33 mouse cellular contexts compared by ENCODE assay signal in genomic region chr19:44493128-44493527, GRCm38 (mm10). TPM values are rescaled to one million over a fixed set of nuclear protein-coding genes. Genes with fewer than 3 reads are reported as not detected.
DNase-seq lines count a peak whose midpoint lies in the region; ATAC-seq and TF ChIP-seq lines count a peak whose summit lies in the region.
"Had no signal": no experiment of that assay in that cellular context is flagged by ENCODE, and none has a peak within 500 bp of the region (broad histone marks: within the 10 kb centered on the region; RNA-seq: fewer than 3 reads in every experiment).

Gene Wnt8b, plus strand, starts transcription at chr19:44493472.

- no peak for ATAC-seq in forebrain, embryonic 12.5 days (ENCODE audit: low FRiP score)
- no peak for ATAC-seq in forebrain, embryonic 15.5 days (replicated peaks)
- no peak for ATAC-seq in midbrain, embryonic 12.5 days (ENCODE audit: low FRiP score, low read depth)
- ATAC-seq in midbrain, postnatal 0 days (ENCODE audit: low FRiP score) = no peak
- ATAC-seq in forebrain, embryonic 14.5 days = no peak
- ATAC-seq: activated CD4-positive, CD25-positive, alpha-beta regulatory T cell, adult 4 months; CD4-positive, CD25-positive, alpha-beta regulatory T cell, adult 4 months had no signal

- H3K4me2 ChIP-seq in forebrain, embryonic 12.5 days = peak within 1 kb of the TSS; percentile 37
- H3K4me2 ChIP-seq in forebrain, embryonic 15.5 days (replicated peaks) = no peak within 1 kb of the TSS
- H3K4me2 ChIP-seq in midbrain, embryonic 12.5 days (replicated peaks) = peak within 1 kb of the TSS; percentile 22; the same call in 1 of the 2 replicates
- H3K4me2 ChIP-seq in midbrain, postnatal 0 days (ENCODE audit: low read depth, low read length, poor library complexity, severe bottlenecking) = no peak within 1 kb of the TSS
- 0 out of 2 replicates have a peak within 1 kb of the TSS, but pooled peaks have one; percentile 13 for H3K4me2 ChIP-seq in forebrain, embryonic 14.5 days (ENCODE audit: low read length)
- H3K4me2 ChIP-seq: embryonic facial prominence, embryonic 13.5 days; heart, embryonic 11.5 days; hindbrain, embryonic 12.5 days; hindbrain, embryonic 15.5 days had no signal

- peak within 1 kb of the TSS; percentile 79 for H3K27ac ChIP-seq in forebrain, embryonic 12.5 days
- H3K27ac ChIP-seq in forebrain, embryonic 15.5 days (replicated peaks) = no peak within 1 kb of the TSS
- H3K27ac ChIP-seq in midbrain, embryonic 12.5 days (replicated peaks) = no peak within 1 kb of the TSS
- H3K27ac ChIP-seq in midbrain, postnatal 0 days (ENCODE audit: low read depth, low read length) = no peak within 1 kb of the TSS
- H3K27ac ChIP-seq in forebrain, embryonic 14.5 days (ENCODE audit: low read depth, low read length) = no peak within 1 kb of the TSS
- H3K27ac ChIP-seq: embryonic facial prominence, embryonic 10.5 days; embryonic facial prominence, embryonic 13.5 days; gastrocnemius, adult 2 months; hindbrain, embryonic 12.5 days; hindbrain, embryonic 15.5 days had no signal

- H3K9ac ChIP-seq in forebrain, embryonic 12.5 days = peak within 1 kb of the TSS; percentile 39
- H3K9ac ChIP-seq in forebrain, embryonic 15.5 days (replicated peaks) = no peak within 1 kb of the TSS
- no peak within 1 kb of the TSS for H3K9ac ChIP-seq in midbrain, embryonic 12.5 days (replicated peaks)
- no peak within 1 kb of the TSS for H3K9ac ChIP-seq in midbrain, postnatal 0 days (replicated peaks; ENCODE audit: low read length, poor library complexity, severe bottlenecking)
- H3K9ac ChIP-seq in forebrain, embryonic 14.5 days (ENCODE audit: low read length) = peak within 1 kb of the TSS; percentile 4; the same call in 1 of the 2 replicates
- H3K9ac ChIP-seq: embryonic facial prominence, embryonic 13.5 days; hindbrain, embryonic 12.5 days; hindbrain, embryonic 15.5 days had no signal

- H3K9me3 ChIP-seq in forebrain, embryonic 12.5 days = no peaks in the 10 kb centered on the region
- no peaks in the 10 kb centered on the region for H3K9me3 ChIP-seq in forebrain, embryonic 15.5 days
- no peaks in the 10 kb centered on the region for H3K9me3 ChIP-seq in midbrain, embryonic 12.5 days
- no peaks in the 10 kb centered on the region for H3K9me3 ChIP-seq in midbrain, postnatal 0 days (ENCODE audit: low read length)
- no peaks in the 10 kb centered on the region for H3K9me3 ChIP-seq in forebrain, embryonic 14.5 days (replicated peaks; ENCODE audit: control insufficient read depth, low read length)
- H3K9me3 ChIP-seq: embryonic facial prominence, embryonic 10.5 days; embryonic facial prominence, embryonic 13.5 days; hindbrain, embryonic 12.5 days; hindbrain, embryonic 15.5 days had no signal

- peaks cover 91% of the 10 kb centered on the region for H3K27me3 ChIP-seq in forebrain, embryonic 12.5 days
- H3K27me3 ChIP-seq in forebrain, embryonic 15.5 days = peaks cover 69% of the 10 kb centered on the region
- peaks cover 100% of the 10 kb centered on the region for H3K27me3 ChIP-seq in midbrain, embryonic 12.5 days
- peaks cover 74% of the 10 kb centered on the region for H3K27me3 ChIP-seq in midbrain, postnatal 0 days (ENCODE audit: insufficient read depth, low read length)
- H3K27me3 ChIP-seq in forebrain, embryonic 14.5 days (replicated peaks; ENCODE audit: control insufficient read depth, insufficient read depth, low read length) = peaks cover 45% of the 10 kb centered on the region

- WGBS in forebrain, embryonic 12.5 days = under 1% methylated on average over 8 of the region's 8 CpGs
- 4% methylated on average over 8 of the region's 8 CpGs for WGBS in forebrain, embryonic 15.5 days
- WGBS in midbrain, embryonic 12.5 days = 7% methylated on average over 8 of the region's 8 CpGs
- 5% methylated on average over 8 of the region's 8 CpGs for WGBS in midbrain, postnatal 0 days
- 3% methylated on average over 8 of the region's 8 CpGs for WGBS in forebrain, embryonic 14.5 days

- DNase-seq in midbrain, postnatal 0 days (ENCODE audit: low spot score) = no peak
- DNase-seq in forebrain, embryonic 14.5 days (ENCODE audit: low spot score) = no peak
- DNase-seq in Muller cell, postnatal 12 days (ENCODE audit: inconsistent ontology term) = no peak
- DNase-seq: adrenal gland, adult 8-10 months; adrenal gland, postnatal 25 days; cerebellum, adult 11-12 months; cerebellum, adult 8-10 months; cerebellum, postnatal 10 days; cerebellum, postnatal 36 days; embryo, embryonic 11 days; gastrocnemius, adult 2 months; gastrocnemius, postnatal 14 days; heart, adult 11 months had no signal

- H3K36me3 ChIP-seq in forebrain, embryonic 12.5 days (replicated peaks) = no peaks in the 10 kb centered on the region
- H3K36me3 ChIP-seq in forebrain, embryonic 15.5 days = no peaks in the 10 kb centered on the region
- no peaks in the 10 kb centered on the region for H3K36me3 ChIP-seq in midbrain, embryonic 12.5 days
- no peaks in the 10 kb centered on the region for H3K36me3 ChIP-seq in midbrain, postnatal 0 days (ENCODE audit: insufficient read depth, low read length)
- H3K36me3 ChIP-seq in forebrain, embryonic 14.5 days (ENCODE audit: control insufficient read depth, insufficient read depth, low read length) = no peaks in the 10 kb centered on the region
- H3K36me3 ChIP-seq: embryonic facial prominence, embryonic 10.5 days; embryonic facial prominence, embryonic 13.5 days; hindbrain, embryonic 12.5 days; hindbrain, embryonic 15.5 days had no signal

- peaks cover 10% of the 10 kb centered on the region for H3K4me1 ChIP-seq in forebrain, embryonic 12.5 days
- H3K4me1 ChIP-seq in forebrain, embryonic 15.5 days = no peaks in the 10 kb centered on the region
- peaks cover 6% of the 10 kb centered on the region for H3K4me1 ChIP-seq in midbrain, embryonic 12.5 days
- no peaks in the 10 kb centered on the region for H3K4me1 ChIP-seq in midbrain, postnatal 0 days (ENCODE audit: insufficient read depth, low read length)
- no peaks in the 10 kb centered on the region for H3K4me1 ChIP-seq in forebrain, embryonic 14.5 days (ENCODE audit: control insufficient read depth, insufficient read depth, low read length)
- H3K4me1 ChIP-seq: embryonic facial prominence, embryonic 13.5 days; hindbrain, embryonic 12.5 days; hindbrain, embryonic 15.5 days had no signal

- H3K4me3 ChIP-seq in forebrain, embryonic 12.5 days (replicated peaks) = peak within 1 kb of the TSS; percentile 29
- H3K4me3 ChIP-seq in forebrain, embryonic 15.5 days = no peak within 1 kb of the TSS
- H3K4me3 ChIP-seq in midbrain, embryonic 12.5 days = peak within 1 kb of the TSS; percentile 27
- no peak within 1 kb of the TSS for H3K4me3 ChIP-seq in midbrain, postnatal 0 days (ENCODE audit: low read depth, low read length)
- H3K4me3 ChIP-seq in forebrain, embryonic 14.5 days (ENCODE audit: low read depth, low read length) = 0 out of 2 replicates have a peak within 1 kb of the TSS, but pooled peaks have one; percentile 5
- H3K4me3 ChIP-seq: embryonic facial prominence, embryonic 10.5 days; embryonic facial prominence, embryonic 13.5 days; erythroblast, embryonic 14.5 days; gastrocnemius, adult 2 months; hindbrain, embryonic 12.5 days; hindbrain, embryonic 15.5 days had no signal

- no peak for TF ChIP-seq CTCF in midbrain, postnatal 0 days (IDR thresholded peaks at IDR 0.05)

RNA-seq across cellular contexts. Expression of gene Wnt8b, which starts in this region (rescaled TPM):
- 24.4 and 36.8 TPM in 2 replicates for polyA plus RNA-seq in forebrain, embryonic 12.5 days (2016; fragmentation: Nextera tagmentation; extraction: Ambion mirVana)
- polyA plus RNA-seq in forebrain, embryonic 15.5 days (2015; fragmentation: Nextera tagmentation; extraction: Ambion mirVana) = 3.0 and 4.6 TPM in 2 replicates
- polyA plus RNA-seq in midbrain, embryonic 12.5 days (2016; fragmentation: Nextera tagmentation; extraction: Ambion mirVana) = 11.3 and 11.6 TPM in 2 replicates
- total RNA-seq in midbrain, postnatal 0 days (2014; rRNA removed) = 0.05 TPM in 1 of 2 replicates, not detected in the other
- 0.44 and 1.0 TPM in 2 replicates for polyA plus RNA-seq in midbrain, postnatal 0 days (2015; fragmentation: Nextera tagmentation; extraction: Ambion mirVana)
- 3.3 and 4.0 TPM in 2 replicates for polyA plus RNA-seq in forebrain, embryonic 14.5 days (2014; fragmentation: Nextera tagmentation; extraction: Ambion mirVana)
- total RNA-seq: gastrocnemius, adult 2 months; gastrocnemius, postnatal 14 days; gastrocnemius, postnatal 4 days; heart, postnatal 25 days; hematopoietic stem cell, adult 5-6 weeks; MEL had no signal
- polyA plus RNA-seq: activated CD4-positive, CD25-positive, alpha-beta regulatory T cell, adult 4 months; C2C12; CD4-positive, CD25-positive, alpha-beta regulatory T cell, adult 4 months; erythroblast, embryonic 14.5 days; frontal cortex, adult 2 months; heart, embryonic 11.5 days; heart, embryonic 14.5 days; heart, postnatal 0 days; intestine, embryonic 14.5 days had no signal

Comparison
In these comparisons a context has a peak if more than half of its experiments do, and no peak if none do; other contexts are left out.
1. H3K4me2 ChIP-seq: peak in forebrain, embryonic 12.5 days (single experiment), midbrain, embryonic 12.5 days (single experiment) and forebrain, embryonic 14.5 days (single experiment); none in forebrain, embryonic 15.5 days (single experiment) and midbrain, postnatal 0 days (single experiment).
2. H3K4me3 ChIP-seq: peak in forebrain, embryonic 12.5 days (single experiment), midbrain, embryonic 12.5 days (single experiment) and forebrain, embryonic 14.5 days (single experiment); none in forebrain, embryonic 15.5 days (single experiment) and midbrain, postnatal 0 days (single experiment).
3. H3K9ac ChIP-seq: peak in forebrain, embryonic 12.5 days (single experiment) and forebrain, embryonic 14.5 days (single experiment); none in forebrain, embryonic 15.5 days (single experiment), midbrain, embryonic 12.5 days (single experiment) and midbrain, postnatal 0 days (single experiment).